ENCODE assay signal across 10 mouse cellular contexts in the genomic region with DNA sequence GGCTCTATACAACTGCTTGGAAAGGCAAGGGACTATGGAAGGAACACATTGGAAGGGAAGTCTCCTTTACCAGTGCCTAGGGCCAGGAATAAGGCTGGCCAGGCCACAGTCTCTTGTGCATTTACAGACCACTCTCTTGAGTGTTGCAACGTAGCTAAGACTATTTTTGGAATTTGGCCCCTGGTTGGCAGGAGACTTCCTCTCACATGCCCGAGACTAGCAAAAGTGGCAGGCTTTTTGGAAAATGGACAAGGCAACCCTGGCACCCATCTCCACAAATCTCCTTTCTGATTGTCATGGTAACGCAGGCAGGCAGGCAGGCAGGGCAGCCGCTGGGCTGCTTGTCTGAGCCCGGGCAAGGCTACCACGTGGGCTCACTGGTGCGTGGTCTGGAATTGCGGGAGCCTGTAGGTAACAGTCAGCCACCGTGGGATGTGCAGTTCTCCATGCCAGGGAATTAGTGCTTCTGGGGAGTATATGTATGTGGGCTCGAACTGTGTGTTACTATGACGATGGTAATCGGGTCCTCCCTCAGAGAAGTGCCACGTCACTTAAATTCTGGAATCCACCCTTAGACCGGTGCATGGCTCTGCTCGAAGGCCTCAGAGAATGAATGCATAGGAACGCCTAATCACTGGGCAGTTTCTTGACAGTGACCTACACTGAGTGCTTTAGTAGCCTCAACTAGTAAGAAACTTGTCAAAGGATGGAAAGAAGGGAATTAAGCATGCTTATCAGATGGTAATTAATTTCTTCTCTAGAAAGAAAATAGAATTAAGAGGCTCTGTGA. TPM values are rescaled to one million over a fixed set of nuclear protein-coding genes. Genes with fewer than 3 reads are reported as not detected.
DNase-seq lines count a peak whose midpoint lies in the region; ATAC-seq lines count a peak whose summit lies in the region.
"Had no signal": no experiment of that assay in that cellular context is flagged by ENCODE, and none has a peak within 500 bp of the region (broad histone marks: within the 10 kb centered on the region; RNA-seq: fewer than 3 reads in every experiment).

No protein-coding gene starts in this region.

- no peak overlapping the region for H3K27ac ChIP-seq in kidney, embryonic 14.5 days (ENCODE audit: low read depth, low read length)
- no peak overlapping the region for H3K27ac ChIP-seq in forebrain, embryonic 15.5 days (replicated peaks)
- H3K27ac ChIP-seq: heart, embryonic 13.5 days had no signal

- no peaks in the 10 kb centered on the region for H3K27me3 ChIP-seq in kidney, embryonic 14.5 days (ENCODE audit: control insufficient read depth, insufficient read depth, low read length)
- no peaks in the 10 kb centered on the region for H3K27me3 ChIP-seq in forebrain, embryonic 15.5 days
- H3K27me3 ChIP-seq: heart, embryonic 13.5 days had no signal

- no peaks in the 10 kb centered on the region for H3K4me1 ChIP-seq in kidney, embryonic 14.5 days (ENCODE audit: control insufficient read depth, insufficient read depth, low read length)
- H3K4me1 ChIP-seq in forebrain, embryonic 15.5 days, result peaks cover 20% of the 10 kb centered on the region
- H3K4me1 ChIP-seq: heart, embryonic 13.5 days had no signal

- no peak overlapping the region for H3K9ac ChIP-seq in kidney, embryonic 14.5 days (ENCODE audit: low read depth, low read length)
- H3K9ac ChIP-seq in forebrain, embryonic 15.5 days (replicated peaks), result no peak overlapping the region
- H3K9ac ChIP-seq: heart, embryonic 13.5 days had no signal

- H3K4me2 ChIP-seq in kidney, embryonic 14.5 days (replicated peaks; ENCODE audit: low read depth, low read length), result no peak overlapping the region
- peak overlapping the region; percentile 1; the same call in 1 of the 2 replicates for H3K4me2 ChIP-seq in forebrain, embryonic 15.5 days (replicated peaks)
- H3K4me2 ChIP-seq: heart, embryonic 13.5 days had no signal

- no peak overlapping the region for H3K4me3 ChIP-seq in kidney, embryonic 14.5 days (ENCODE audit: low read length)
- no peak overlapping the region for H3K4me3 ChIP-seq in forebrain, embryonic 15.5 days
- H3K4me3 ChIP-seq: heart, embryonic 13.5 days had no signal

- H3K9me3 ChIP-seq in kidney, embryonic 14.5 days (ENCODE audit: control insufficient read depth, low read length), result no peaks in the 10 kb centered on the region
- H3K9me3 ChIP-seq in forebrain, embryonic 15.5 days, result no peaks in the 10 kb centered on the region
- H3K9me3 ChIP-seq: heart, embryonic 13.5 days had no signal

- peak; percentile 64; the same call in 1 of the 2 replicates for ATAC-seq in kidney, embryonic 14.5 days (ENCODE audit: low FRiP score, low TSS enrichment)
- ATAC-seq in forebrain, embryonic 15.5 days (replicated peaks), result peak; percentile 91
- ATAC-seq in inflammation-experienced regulatory T-cells, adult 6 months, result no peak

- WGBS in kidney, embryonic 14.5 days, result 53% methylated on average over 16 of the region's 16 CpGs
- WGBS in forebrain, embryonic 15.5 days, result 19% methylated on average over 16 of the region's 16 CpGs

- DNase-seq in kidney, adult 18-20 months, result no peak
- peak; percentile 42 to 48 for DNase-seq in layer of hippocampus, postnatal 25 days (ENCODE audit: extremely low spot score in 1 of 2, low spot score in 1 of 2)
- DNase-seq in right cerebral cortex, adult 2 months (ENCODE audit: low spot score in 2 of 2), result peak; percentile 74 to 79
- DNase-seq in gastrocnemius, postnatal 4 days (ENCODE audit: low spot score in 2 of 2), result no peak
- no peak for DNase-seq in gastrocnemius, adult 18-20 months (ENCODE audit: low spot score)

- H3K36me3 ChIP-seq in kidney, embryonic 14.5 days (ENCODE audit: control insufficient read depth, insufficient read depth, low read length), result no peaks in the 10 kb centered on the region
- no peaks in the 10 kb centered on the region for H3K36me3 ChIP-seq in forebrain, embryonic 15.5 days
- H3K36me3 ChIP-seq: heart, embryonic 13.5 days had no signal

RNA-seq across cellular contexts. Expression of gene Lrrtm1, which starts 19.4 kb away (rescaled TPM):
- 4.2 and 5.0 TPM in 2 replicates for polyA plus RNA-seq in kidney, embryonic 14.5 days (2014; fragmentation: Nextera tagmentation; extraction: Ambion mirVana)
- polyA plus RNA-seq in forebrain, embryonic 15.5 days (2015; fragmentation: Nextera tagmentation; extraction: Ambion mirVana), result 51.9 and 54.7 TPM in 2 replicates
- total RNA-seq in layer of hippocampus, postnatal 25 days (2021), result 100 to 1,000 TPM; 117 to 125 TPM
- under 1 TPM; 0.60 to 0.93 TPM for total RNA-seq in gastrocnemius, postnatal 4 days (2021)
- not detected for polyA plus RNA-seq in inflammation-experienced regulatory T-cells, adult 6 months (2017; shearing (Covaris generic))
- total RNA-seq in gastrocnemius, adult 18-20 months (2021), result not detected
- polyA plus RNA-seq: liver, embryonic 16.5 days had no signal

Comparison
In these comparisons a context has a peak if more than half of its experiments do, and no peak if none do; other contexts are left out.
1. DNase-seq: peak in layer of hippocampus, postnatal 25 days (2 of 2) and right cerebral cortex, adult 2 months (2 of 2); none in kidney, adult 18-20 months (single experiment), gastrocnemius, postnatal 4 days (0 of 2) and gastrocnemius, adult 18-20 months (single experiment).
2. RNA of gene Lrrtm1, which starts 19.4 kb away (total RNA-seq): 117 to 125 TPM in layer of hippocampus, postnatal 25 days; 0.60 to 0.93 TPM in gastrocnemius, postnatal 4 days and not detected in gastrocnemius, adult 18-20 months; every median in the first group is over 10 times any median in the second.